Mouse (Mus musculus): ENCODE measurements around the gene Rsph6a. TPM values are rescaled to one million over a fixed set of nuclear protein-coding genes. Genes with fewer than 3 reads are reported as not detected.

The Rsph6a gene
- 0.07 TPM in 1 of 2 replicates, not detected in the other for polyA plus RNA-seq (2012; rRNA removed)

DNA sequence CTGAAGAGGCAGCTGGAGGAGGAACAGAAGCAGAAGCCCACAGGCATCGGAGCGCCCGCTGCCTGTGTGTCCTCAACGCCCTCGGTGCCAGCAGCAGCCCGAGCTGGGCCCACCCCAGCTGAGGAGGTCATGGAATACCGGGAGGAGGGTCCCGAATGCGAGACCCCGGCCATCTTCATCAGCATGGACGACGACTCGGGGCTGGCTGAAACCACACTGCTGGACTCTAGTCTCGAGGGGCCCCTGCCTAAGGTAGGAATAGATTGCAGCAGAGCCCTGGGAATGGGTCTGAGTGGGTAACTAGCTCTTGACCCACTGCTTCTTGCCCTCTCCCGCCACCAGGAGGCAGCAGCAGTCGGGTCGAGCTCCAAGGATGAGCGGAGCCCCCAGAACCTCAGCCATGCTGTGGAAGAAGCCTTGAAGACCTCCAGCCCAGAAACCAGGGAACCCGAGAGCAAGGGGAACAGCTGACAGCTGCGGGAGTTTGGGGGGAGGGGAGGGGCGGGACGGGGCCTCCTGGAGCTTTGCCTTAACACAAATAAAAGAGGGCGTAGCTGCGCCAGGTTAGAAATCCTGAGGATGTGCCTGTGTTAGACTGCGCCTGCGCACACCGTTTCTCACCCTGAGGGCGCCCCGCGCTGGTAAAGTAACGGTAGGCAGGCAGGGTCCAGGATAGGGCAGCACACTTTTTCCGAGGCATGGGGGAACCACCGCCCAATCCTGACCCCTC lies at the start of gene Rsph6a:
Gene Rsph6a, plus strand, starts transcription at position 644 of the 730 bp plus-strand sequence.
- DNase-seq (ENCODE audit: low read depth): peak; percentile 84
- TF ChIP-seq POLR2A (IDR thresholded peaks at IDR 0.05; ENCODE audit: borderline replicate concordance, extremely low read depth, insufficient read depth, insufficient read length, poor library complexity, severe bottlenecking): no peak
- TF ChIP-seq CTCF (IDR thresholded peaks at IDR 0.05; ENCODE audit: borderline replicate concordance, extremely low read depth, insufficient read depth, insufficient read length): peak; percentile 79

DNA sequence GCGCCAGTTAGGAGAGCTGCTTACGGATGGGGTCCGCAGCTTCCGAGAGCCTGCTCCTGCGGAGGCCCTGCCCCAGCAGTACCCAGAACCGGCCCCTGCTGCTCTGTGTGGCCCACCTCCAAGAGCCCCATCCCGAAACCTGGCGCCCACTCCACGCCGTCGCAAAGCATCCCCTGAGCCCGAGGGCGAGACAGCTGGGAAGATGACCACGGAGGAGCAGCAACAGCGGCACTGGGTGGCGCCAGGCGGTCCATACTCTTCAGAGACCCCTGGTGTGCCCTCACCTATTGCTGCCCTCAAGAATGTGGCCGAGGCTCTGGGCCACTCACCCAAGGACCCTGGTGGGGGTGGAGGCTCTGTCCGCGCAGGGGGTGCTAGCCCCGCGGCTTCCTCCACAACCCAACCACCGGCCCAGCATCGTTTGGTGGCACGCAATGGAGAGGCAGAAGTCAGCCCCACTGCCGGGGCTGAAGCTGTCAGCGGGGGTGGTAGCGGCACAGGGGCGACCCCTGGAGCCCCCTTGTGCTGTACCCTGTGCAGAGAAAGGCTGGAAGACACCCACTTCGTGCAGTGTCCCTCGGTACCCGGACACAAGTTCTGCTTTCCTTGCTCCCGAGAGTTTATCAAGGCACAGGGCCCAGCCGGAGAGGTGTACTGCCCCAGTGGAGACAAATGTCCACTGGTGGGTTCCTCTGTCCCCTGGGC lies 48.9 kb upstream of the Rsph6a start:
- no peak for TF ChIP-seq POLR2A (IDR thresholded peaks at IDR 0.05; ENCODE audit: borderline replicate concordance, extremely low read depth, insufficient read depth, insufficient read length, poor library complexity, severe bottlenecking)
- TF ChIP-seq CTCF (IDR thresholded peaks at IDR 0.05; ENCODE audit: borderline replicate concordance, extremely low read depth, insufficient read depth, insufficient read length): no peak
- DNase-seq (ENCODE audit: low read depth): no peak

DNA sequence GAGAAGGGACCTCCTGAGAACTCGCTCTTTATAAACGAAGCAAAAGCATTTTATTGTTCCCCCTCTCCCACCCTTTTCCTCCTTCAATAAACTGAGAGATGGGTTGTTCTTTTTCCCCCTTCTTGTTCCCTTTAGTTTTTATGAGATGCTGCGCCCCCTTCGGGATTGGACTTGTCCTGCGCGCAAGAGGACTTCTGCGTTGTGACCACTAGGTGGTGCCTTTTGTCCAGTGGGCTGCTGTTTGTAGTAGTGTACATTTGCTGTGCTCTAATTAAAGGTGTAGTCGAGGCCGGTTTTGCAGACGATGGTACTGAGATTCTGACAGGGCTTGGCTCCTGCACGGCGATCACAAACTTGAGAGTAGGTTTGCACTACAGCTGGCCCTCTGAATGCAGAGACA lies 48.0 kb upstream of the Rsph6a start:
- DNase-seq (ENCODE audit: low read depth): peak; percentile 94
- TF ChIP-seq CTCF (IDR thresholded peaks at IDR 0.05; ENCODE audit: borderline replicate concordance, extremely low read depth, insufficient read depth, insufficient read length) (peak; percentile 99), POLR2A (IDR thresholded peaks at IDR 0.05; ENCODE audit: borderline replicate concordance, extremely low read depth, insufficient read depth, insufficient read length, poor library complexity, severe bottlenecking) (no peak)

DNA sequence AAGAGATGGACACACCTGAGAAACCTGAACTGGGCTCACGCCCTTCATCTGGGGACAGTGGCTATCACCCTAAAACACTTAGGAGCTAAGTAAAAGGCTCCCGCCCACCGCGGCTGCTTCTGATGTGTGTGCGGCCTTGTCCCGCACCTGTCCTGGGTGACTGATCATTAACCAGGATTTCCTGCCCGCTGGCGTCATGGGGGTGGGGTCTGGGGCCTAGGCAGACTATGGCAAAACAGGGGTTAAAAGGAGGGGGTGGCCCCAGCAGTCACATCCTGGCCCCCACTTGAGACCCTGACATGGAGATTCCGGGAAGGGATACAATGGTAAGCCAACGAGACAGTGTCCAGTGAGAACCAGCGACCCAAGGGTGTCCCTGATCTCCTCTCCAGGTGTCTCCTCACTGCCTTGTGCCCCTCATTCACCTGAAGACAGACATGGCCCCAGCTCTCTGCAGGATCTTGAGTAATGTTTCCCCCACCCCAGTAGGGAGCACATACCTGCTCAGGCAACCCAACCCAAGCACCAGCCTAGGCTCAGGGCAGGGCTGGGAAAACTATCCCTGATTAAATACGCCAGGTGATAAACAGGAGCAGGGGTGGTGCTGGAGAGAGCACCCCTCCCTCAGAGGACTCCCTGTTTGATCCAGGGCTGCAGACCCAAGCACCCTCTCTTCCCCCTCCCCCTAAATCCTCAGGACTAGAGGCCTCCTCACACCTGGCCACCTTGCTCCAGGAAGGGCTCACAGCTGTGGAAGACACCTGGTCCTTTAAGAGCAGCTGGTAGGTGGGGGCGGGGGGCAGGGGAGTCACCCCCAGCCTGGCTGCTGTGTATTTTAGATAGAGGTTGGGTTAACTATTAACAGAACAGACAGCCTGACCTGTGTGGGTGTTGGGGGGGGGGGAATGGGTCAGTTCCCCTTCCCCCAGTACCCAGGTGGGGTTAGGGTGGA lies 47.2 kb upstream of the Rsph6a start:
- no peak for TF ChIP-seq CTCF (IDR thresholded peaks at IDR 0.05; ENCODE audit: borderline replicate concordance, extremely low read depth, insufficient read depth, insufficient read length)
- TF ChIP-seq POLR2A (IDR thresholded peaks at IDR 0.05; ENCODE audit: borderline replicate concordance, extremely low read depth, insufficient read depth, insufficient read length, poor library complexity, severe bottlenecking): no peak
- no peak for DNase-seq (ENCODE audit: low read depth)

DNA sequence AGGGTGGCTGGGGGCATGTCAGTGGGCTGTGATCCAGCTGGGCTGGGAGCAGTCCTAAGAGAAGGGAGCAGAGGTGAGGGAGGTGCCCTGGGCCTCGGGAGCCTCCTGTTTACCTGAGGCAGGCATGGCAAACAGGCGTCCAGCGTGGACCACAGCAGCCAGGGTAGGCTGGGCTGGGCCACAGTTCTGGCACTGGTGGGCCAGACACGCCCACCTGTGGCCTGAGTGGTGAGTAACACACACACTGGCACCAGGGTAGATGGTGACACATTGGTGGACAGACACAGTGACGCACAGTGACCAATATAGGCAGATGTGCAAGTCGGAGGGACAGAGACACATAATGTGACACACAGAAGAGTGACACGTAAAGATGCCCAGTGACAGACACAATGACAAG lies 43.9 kb upstream of the Rsph6a start:
- TF ChIP-seq POLR2A (IDR thresholded peaks at IDR 0.05; ENCODE audit: borderline replicate concordance, extremely low read depth, insufficient read depth, insufficient read length, poor library complexity, severe bottlenecking) (no peak), CTCF (IDR thresholded peaks at IDR 0.05; ENCODE audit: borderline replicate concordance, extremely low read depth, insufficient read depth, insufficient read length) (no peak)
- no peak for DNase-seq (ENCODE audit: low read depth)

DNA sequence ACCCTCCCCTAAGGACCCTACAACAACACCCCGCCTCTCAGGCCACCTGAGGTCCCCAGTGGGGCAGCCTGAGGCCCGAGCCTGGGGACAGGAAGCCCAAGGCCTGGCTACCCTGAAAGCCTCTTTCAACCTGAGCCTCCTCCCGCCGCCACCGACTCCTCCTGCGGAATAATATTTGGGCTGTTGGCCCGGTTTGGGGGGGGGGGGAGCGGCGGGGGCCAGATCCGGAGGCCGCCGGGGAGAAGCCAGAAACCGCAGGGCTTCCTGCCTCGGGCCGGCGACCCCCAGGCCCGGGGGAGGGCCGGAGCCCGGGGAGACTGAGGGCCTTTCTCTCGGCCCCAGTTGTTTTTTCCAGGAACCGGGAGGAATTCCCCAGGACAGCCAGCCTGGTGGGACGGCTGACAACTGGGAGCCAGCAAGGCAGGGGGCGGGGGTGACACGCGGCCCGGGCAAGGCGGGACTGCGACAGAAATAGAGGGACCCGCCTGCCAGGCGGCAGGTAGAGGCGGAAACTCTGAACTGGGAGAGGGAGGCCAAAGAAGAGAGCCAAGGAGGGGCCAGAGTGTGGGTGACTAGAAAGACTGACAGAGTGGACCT lies 42.4 kb upstream of the Rsph6a start:
- no peak for DNase-seq (ENCODE audit: low read depth)
- no peak for TF ChIP-seq POLR2A (IDR thresholded peaks at IDR 0.05; ENCODE audit: borderline replicate concordance, extremely low read depth, insufficient read depth, insufficient read length, poor library complexity, severe bottlenecking)
- TF ChIP-seq CTCF (IDR thresholded peaks at IDR 0.05; ENCODE audit: borderline replicate concordance, extremely low read depth, insufficient read depth, insufficient read length): no peak

DNA sequence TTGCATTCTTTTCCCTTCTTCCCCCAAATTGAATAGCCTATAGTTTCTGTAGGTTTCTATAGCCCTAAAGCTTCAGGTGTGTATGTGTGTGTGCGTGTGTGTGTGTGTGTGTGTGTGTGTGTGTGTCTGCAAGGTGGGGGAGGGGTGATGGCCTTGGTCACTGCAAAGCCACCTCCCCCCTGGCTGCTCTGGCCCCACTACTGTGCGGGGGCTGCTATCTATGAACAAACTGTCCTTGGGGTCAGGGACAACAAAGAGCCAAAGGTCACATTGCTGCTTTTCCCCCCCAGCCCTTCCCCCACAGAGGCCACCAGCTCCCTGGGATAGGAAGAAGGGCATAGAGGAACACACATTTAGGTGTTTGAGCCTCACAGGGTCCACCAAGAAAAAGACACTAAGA lies 41.6 kb upstream of the Rsph6a start:
- DNase-seq (ENCODE audit: low read depth): no peak
- no peak for TF ChIP-seq POLR2A (IDR thresholded peaks at IDR 0.05; ENCODE audit: borderline replicate concordance, extremely low read depth, insufficient read depth, insufficient read length, poor library complexity, severe bottlenecking)

DNA sequence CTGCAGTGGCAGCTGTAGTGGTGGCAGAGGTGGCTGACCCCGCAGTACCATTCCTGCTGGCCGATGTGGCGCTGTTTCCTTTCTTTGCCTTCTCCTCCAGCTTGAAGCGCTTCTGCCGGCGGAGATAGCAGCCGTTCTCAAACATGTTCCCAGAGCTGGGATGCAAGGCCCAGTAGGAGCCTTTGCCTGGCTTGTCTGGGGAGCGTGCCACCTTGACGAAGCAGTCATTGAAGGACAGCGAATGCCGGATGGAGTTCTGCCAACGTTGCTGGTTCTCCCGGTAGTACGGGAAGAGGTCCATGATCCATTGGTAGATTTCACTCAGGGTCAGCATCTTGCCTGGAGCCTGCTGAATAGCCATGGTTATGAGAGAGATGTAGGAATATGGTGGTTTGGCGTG lies 40.0 kb upstream of the Rsph6a start:
- no peak for DNase-seq (ENCODE audit: low read depth)
- TF ChIP-seq CTCF (IDR thresholded peaks at IDR 0.05; ENCODE audit: borderline replicate concordance, extremely low read depth, insufficient read depth, insufficient read length): no peak
- no peak for TF ChIP-seq POLR2A (IDR thresholded peaks at IDR 0.05; ENCODE audit: borderline replicate concordance, extremely low read depth, insufficient read depth, insufficient read length, poor library complexity, severe bottlenecking)

DNA sequence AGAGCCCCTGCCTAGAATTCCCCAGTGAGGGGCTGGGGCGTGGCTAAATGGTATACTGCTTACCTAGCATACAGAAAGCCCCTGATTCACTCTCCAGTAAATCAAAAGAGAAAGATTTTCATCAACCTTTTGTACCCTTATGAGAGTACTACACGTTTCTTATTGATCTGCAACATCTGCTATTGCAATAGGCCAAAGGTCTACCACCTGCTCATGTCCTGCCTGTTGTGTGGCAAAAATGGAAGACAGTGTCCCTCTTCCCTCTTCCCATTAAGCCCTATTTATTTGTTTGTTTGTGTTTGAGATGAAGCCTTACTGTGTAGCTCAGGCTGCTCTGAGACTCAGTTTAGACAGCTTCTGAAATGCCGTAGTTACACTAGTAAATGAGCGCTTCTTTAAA lies 38.4 kb upstream of the Rsph6a start:
- TF ChIP-seq POLR2A (IDR thresholded peaks at IDR 0.05; ENCODE audit: borderline replicate concordance, extremely low read depth, insufficient read depth, insufficient read length, poor library complexity, severe bottlenecking): no peak
- TF ChIP-seq CTCF (IDR thresholded peaks at IDR 0.05; ENCODE audit: borderline replicate concordance, extremely low read depth, insufficient read depth, insufficient read length): no peak
- no peak for DNase-seq (ENCODE audit: low read depth)

DNA sequence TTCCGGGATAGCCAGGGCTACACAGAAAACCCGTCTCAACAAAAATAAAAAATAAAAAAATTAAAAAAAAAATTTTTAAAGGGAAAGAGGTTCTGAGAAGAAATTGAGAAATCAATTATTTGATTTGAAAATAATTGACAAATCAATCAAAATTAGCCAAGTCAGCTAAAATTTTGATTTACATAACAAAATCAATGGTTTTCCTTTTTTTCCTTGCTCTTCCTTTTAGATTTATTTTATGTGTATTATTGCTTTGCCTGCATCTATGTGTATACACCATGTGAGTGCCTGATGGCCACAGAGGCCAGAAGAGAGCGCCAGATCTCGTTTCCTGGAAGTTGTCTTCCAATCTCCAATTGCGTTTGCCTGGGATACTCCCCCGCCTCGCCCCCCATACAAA lies 36.6 kb upstream of the Rsph6a start:
- DNase-seq (ENCODE audit: low read depth): no peak
- TF ChIP-seq POLR2A (IDR thresholded peaks at IDR 0.05; ENCODE audit: borderline replicate concordance, extremely low read depth, insufficient read depth, insufficient read length, poor library complexity, severe bottlenecking) (no peak), CTCF (IDR thresholded peaks at IDR 0.05; ENCODE audit: borderline replicate concordance, extremely low read depth, insufficient read depth, insufficient read length) (no peak)

DNA sequence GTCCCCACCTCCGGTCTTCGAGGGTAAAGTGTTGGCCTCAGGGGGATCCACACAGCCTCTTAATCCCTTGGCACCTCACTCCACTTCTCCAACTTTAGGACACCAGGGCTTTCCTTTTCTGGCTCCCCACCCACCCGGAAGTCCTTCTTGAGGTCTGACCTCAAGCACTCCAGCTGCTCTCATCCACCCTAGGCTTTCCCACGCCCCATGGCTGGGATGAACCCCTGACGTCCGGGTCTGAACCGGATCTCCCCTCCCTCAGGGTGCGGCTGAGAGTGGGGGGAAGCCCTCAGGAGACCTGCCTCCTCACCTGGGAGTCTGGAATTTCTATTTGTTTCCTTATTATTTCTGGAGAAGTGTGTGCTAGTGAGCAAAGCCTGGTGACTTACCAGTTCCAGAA lies 33.4 kb upstream of the Rsph6a start:
- TF ChIP-seq POLR2A (IDR thresholded peaks at IDR 0.05; ENCODE audit: borderline replicate concordance, extremely low read depth, insufficient read depth, insufficient read length, poor library complexity, severe bottlenecking): no peak
- TF ChIP-seq CTCF (IDR thresholded peaks at IDR 0.05; ENCODE audit: borderline replicate concordance, extremely low read depth, insufficient read depth, insufficient read length): no peak
- DNase-seq (ENCODE audit: low read depth): no peak
